Mouse (Mus musculus) ES-Bruce4 (cell line): ENCODE measurements around the gene Vrk1. TPM values are rescaled to one million over a fixed set of nuclear protein-coding genes. Genes with fewer than 3 reads are reported as not detected.

Source experiments
- H3K27ac ChIP-seq: 2 replicates; pipeline ENCODE4 v1.5.1; 2012; ENCODE audit warnings: low read length, inconsistent platforms; ENCODE audit not compliant: insufficient read depth
- H3K27me3 ChIP-seq: 2 replicates; pipeline ENCODE4 v1.6.1; 2012; ENCODE audit warnings: mild to moderate bottlenecking, low read length, inconsistent platforms; ENCODE audit not compliant: control insufficient read depth, poor library complexity, insufficient read depth, severe bottlenecking
- H3K36me3 ChIP-seq: 2 replicates; pipeline ENCODE4 v1.6.1; 2012; ENCODE audit warnings: inconsistent platforms, mild to moderate bottlenecking, low read length, moderate library complexity; ENCODE audit not compliant: control insufficient read depth, poor library complexity, insufficient read depth, severe bottlenecking
- H3K4me1 ChIP-seq: one replicate; pipeline ENCODE4 v1.8.1; 2011; ENCODE audit warnings: low read length; ENCODE audit not compliant: control insufficient read depth, insufficient read depth
- H3K4me3 ChIP-seq: 2 replicates; pipeline ENCODE4 v1.5.1; 2011; ENCODE audit warnings: low read depth, mild to moderate bottlenecking, low read length
- H3K9ac ChIP-seq: 2 replicates; pipeline ENCODE4 v1.6.1; 2012; ENCODE audit warnings: low read depth, mild to moderate bottlenecking, inconsistent platforms; ENCODE audit not compliant: poor library complexity, severe bottlenecking
- H3K9me3 ChIP-seq: replicated peaks from 2 replicates; pipeline ENCODE4 v1.6.1; 2012; ENCODE audit warnings: mild to moderate bottlenecking, low read length, inconsistent platforms; ENCODE audit not compliant: control insufficient read depth, poor library complexity, insufficient read depth, severe bottlenecking
- CTCF ChIP-seq: IDR thresholded peaks from one replicate; pipeline ENCODE4 v1.8.1; 2011; ENCODE audit warnings: low read depth, low read length
- EP300 ChIP-seq: IDR thresholded peaks from 2 replicates; pipeline ENCODE4 v1.6.1; 2011; ENCODE audit warnings: low read depth, low read length; ENCODE audit not compliant: insufficient read depth
- POLR2A ChIP-seq: IDR thresholded peaks from one replicate; pipeline ENCODE4 v1.8.1; 2011; ENCODE audit warnings: low read length; ENCODE audit not compliant: insufficient read depth
- polyA plus RNA-seq: library from polyadenylated mRNA; stranded (reverse); fragments of >200 nt; gene quantifications from 2 replicates; pipeline ENCODE4 v1.2.4, GENCODE M21; 2011; ENCODE audit warnings: low read depth; ENCODE audit not compliant: missing spikeins, insufficient read depth, insufficient read length

Gene Vrk1
- polyA plus RNA-seq, 1 experiment, result 85.6 TPM

GRCm38 (mm10) chr12:105966887-105967637 is 43.0 kb upstream of the Vrk1 start:
- Histone ChIP-seq H3K4me3 (no peak overlapping the region), H3K27ac (no peak overlapping the region), H3K9me3 (no peaks in the 10 kb centered on the region), H3K4me1 (peaks cover 1% of the 10 kb centered on the region), H3K9ac (no peak overlapping the region), H3K27me3 (no peaks in the 10 kb centered on the region), H3K36me3 (no peaks in the 10 kb centered on the region)
- TF ChIP-seq EP300 (no peak), CTCF (no peak), POLR2A (no peak)

- Histone ChIP-seq H3K9me3 (no peaks in the 10 kb centered on the region), H3K27me3 (no peaks in the 10 kb centered on the region), H3K9ac (no peak overlapping the region), H3K36me3 (no peaks in the 10 kb centered on the region), H3K4me3 (no peak overlapping the region), H3K27ac (no peak overlapping the region), H3K4me1 (peaks cover 1% of the 10 kb centered on the region)
- TF ChIP-seq EP300 (no peak), POLR2A (no peak), CTCF (no peak)
Observed at GRCm38 (mm10) chr12:105967806-105968205, 42.2 kb upstream of the Vrk1 start.

GRCm38 (mm10) chr12:105971182-105971581 is 38.8 kb upstream of the Vrk1 start:
- Histone ChIP-seq H3K4me1 (peaks cover 1% of the 10 kb centered on the region), H3K9me3 (no peaks in the 10 kb centered on the region), H3K27ac (no peak overlapping the region), H3K9ac (no peak overlapping the region), H3K27me3 (no peaks in the 10 kb centered on the region), H3K4me3 (no peak overlapping the region), H3K36me3 (no peaks in the 10 kb centered on the region)
- TF ChIP-seq POLR2A, result no peak
- no peak for TF ChIP-seq CTCF
- TF ChIP-seq EP300, result no peak

DNA sequence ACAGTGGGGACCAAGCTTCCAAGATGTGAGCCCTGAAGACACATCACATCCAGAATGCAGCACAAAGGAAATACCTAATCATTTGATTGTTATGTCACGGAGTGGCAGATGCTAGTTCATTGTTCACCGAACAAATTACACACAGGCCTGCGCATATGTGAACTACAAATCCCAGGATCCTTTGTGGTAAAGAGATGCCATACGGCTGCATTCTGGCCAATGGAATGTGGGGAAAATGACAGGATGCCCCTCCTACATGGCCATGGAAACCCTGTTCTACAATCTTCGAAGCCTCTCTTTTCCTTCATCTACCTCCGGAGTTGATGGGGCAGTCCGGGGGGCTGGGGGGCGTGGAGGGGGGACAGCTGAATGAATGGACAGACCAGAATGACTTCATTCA is 37.4 kb upstream of the Vrk1 start:
- Histone ChIP-seq H3K27me3 (no peaks in the 10 kb centered on the region), H3K9ac (no peak overlapping the region), H3K4me3 (no peak overlapping the region), H3K36me3 (no peaks in the 10 kb centered on the region), H3K9me3 (no peaks in the 10 kb centered on the region), H3K4me1 (peaks cover 1% of the 10 kb centered on the region), H3K27ac (no peak overlapping the region)
- TF ChIP-seq CTCF, result no peak
- TF ChIP-seq POLR2A, result no peak
- TF ChIP-seq EP300, result no peak

DNA sequence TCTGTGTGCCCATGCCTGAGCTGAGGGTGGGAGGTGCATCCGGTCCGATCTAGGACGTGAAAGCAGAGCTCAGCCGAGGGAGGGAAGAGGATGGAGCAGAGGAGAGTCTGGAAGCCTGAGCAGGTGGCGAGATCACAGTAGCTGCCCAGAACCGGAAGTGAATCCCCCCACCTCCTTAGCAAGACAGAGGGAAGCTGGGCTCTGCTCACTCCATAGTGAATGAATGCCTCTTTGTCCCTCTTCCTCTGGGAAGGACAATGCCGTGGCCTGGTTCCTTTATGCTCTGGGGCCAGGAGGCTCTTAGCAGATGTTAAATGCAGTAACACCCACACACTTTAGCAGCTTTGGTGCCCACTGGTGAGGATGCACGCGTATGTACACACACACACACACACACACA is 36.3 kb upstream of the Vrk1 start:
- Histone ChIP-seq H3K9ac (no peak overlapping the region), H3K4me3 (no peak overlapping the region), H3K27me3 (no peaks in the 10 kb centered on the region), H3K4me1 (peaks cover 1% of the 10 kb centered on the region), H3K27ac (no peak overlapping the region), H3K36me3 (no peaks in the 10 kb centered on the region), H3K9me3 (no peaks in the 10 kb centered on the region)
- TF ChIP-seq EP300, result no peak
- TF ChIP-seq POLR2A, result no peak

GRCm38 (mm10) chr12:105974107-105974506 is 35.9 kb upstream of the Vrk1 start:
- Histone ChIP-seq H3K4me1 (peaks cover 1% of the 10 kb centered on the region), H3K9ac (no peak overlapping the region), H3K36me3 (no peaks in the 10 kb centered on the region), H3K27ac (no peak overlapping the region), H3K27me3 (no peaks in the 10 kb centered on the region), H3K4me3 (no peak overlapping the region), H3K9me3 (no peaks in the 10 kb centered on the region)
- no peak for TF ChIP-seq CTCF
- TF ChIP-seq POLR2A, result no peak
- TF ChIP-seq EP300, result no peak
